Mouse (Mus musculus): ENCODE data around the gene Sp8. TPM values are rescaled to one million over a fixed set of nuclear protein-coding genes. Genes with fewer than 3 reads are reported as not detected.

Sp8 gene
- polyA plus RNA-seq, 1 experiment from 2014 or later, result 0.05 TPM

DNA sequence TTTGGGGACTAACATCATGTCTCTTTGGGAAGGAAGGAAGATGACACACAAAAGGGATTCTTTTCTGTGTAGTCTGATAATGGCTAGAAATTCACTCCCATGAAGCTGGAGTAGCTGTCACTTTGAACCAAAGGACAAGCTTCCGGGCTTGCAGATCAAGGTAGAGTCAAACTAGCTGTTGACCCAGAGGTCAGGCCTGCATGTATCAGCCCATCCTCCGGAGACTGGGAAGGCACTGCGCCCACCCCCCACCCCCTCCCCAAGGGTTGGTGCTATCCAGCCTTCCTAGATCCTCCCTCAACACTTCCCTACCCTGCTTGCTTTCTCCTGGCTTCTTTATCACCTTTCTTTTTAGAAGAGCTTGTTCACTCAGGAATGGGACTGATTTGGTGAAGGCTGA is 7.2 kb downstream of the Sp8 start:
- no peaks in the 10 kb centered on the region for H3K36me3 ChIP-seq (ENCODE audit: control insufficient read depth, insufficient read depth, low read length)
- H3K4me1 ChIP-seq (replicated peaks; ENCODE audit: control insufficient read depth, insufficient read depth, low read length), result no peaks in the 10 kb centered on the region; the same call in 1 of the 2 replicates
- H3K9me3 ChIP-seq (ENCODE audit: control insufficient read depth, low read length), result no peaks in the 10 kb centered on the region
- WGBS, result 1% methylated on average over 3 of the region's 3 CpGs
- DNase-seq (ENCODE audit: low spot score), result no peak
- no peak overlapping the region for H3K9ac ChIP-seq (ENCODE audit: low read depth, low read length)
- H3K4me3 ChIP-seq (ENCODE audit: low read depth, low read length), result no peak overlapping the region
- H3K27me3 ChIP-seq (replicated peaks; ENCODE audit: control insufficient read depth, insufficient read depth, low read length), result peaks cover 77% of the 10 kb centered on the region
- no peak for ATAC-seq (replicated peaks; ENCODE audit: low FRiP score)
- H3K27ac ChIP-seq (ENCODE audit: low read depth, low read length), result no peak overlapping the region
- H3K4me2 ChIP-seq, result no peak overlapping the region

DNA sequence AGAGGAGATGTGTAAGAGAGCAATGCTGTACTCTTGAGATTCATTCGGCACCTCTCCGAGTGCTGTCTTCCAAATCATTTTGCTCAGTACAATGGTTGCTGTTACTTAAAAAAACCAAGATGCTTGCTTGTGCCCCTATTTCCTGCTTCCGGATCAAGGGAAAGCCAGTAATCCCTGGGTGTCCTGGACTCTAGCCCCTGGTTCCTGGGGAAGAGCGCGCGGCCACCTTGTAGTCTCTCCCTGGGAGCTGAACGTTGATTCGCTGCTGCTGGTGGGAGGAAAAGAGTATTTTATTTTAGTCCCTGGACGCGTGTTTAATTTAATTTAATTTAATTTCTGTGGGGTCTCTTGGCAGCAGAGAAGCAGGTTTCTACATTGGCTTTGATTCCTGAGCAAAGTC is 8.3 kb downstream of the Sp8 start:
- DNase-seq (ENCODE audit: low spot score), result no peak
- 6% methylated on average over 10 of the region's 10 CpGs for whole genome bisulfite sequencing
- Histone ChIP-seq H3K9me3 (ENCODE audit: control insufficient read depth, low read length) (no peaks in the 10 kb centered on the region), H3K4me2 (peak overlapping the region; percentile 54), H3K9ac (ENCODE audit: low read depth, low read length) (no peak overlapping the region), H3K4me1 (replicated peaks; ENCODE audit: control insufficient read depth, insufficient read depth, low read length) (no peaks in the 10 kb centered on the region), H3K4me3 (ENCODE audit: low read depth, low read length) (peak overlapping the region; percentile 45), H3K27ac (ENCODE audit: low read depth, low read length) (no peak overlapping the region), H3K36me3 (ENCODE audit: control insufficient read depth, insufficient read depth, low read length) (no peaks in the 10 kb centered on the region), H3K27me3 (replicated peaks; ENCODE audit: control insufficient read depth, insufficient read depth, low read length) (peaks cover 66% of the 10 kb centered on the region)
- ATAC-seq (replicated peaks; ENCODE audit: low FRiP score), result no peak

DNA sequence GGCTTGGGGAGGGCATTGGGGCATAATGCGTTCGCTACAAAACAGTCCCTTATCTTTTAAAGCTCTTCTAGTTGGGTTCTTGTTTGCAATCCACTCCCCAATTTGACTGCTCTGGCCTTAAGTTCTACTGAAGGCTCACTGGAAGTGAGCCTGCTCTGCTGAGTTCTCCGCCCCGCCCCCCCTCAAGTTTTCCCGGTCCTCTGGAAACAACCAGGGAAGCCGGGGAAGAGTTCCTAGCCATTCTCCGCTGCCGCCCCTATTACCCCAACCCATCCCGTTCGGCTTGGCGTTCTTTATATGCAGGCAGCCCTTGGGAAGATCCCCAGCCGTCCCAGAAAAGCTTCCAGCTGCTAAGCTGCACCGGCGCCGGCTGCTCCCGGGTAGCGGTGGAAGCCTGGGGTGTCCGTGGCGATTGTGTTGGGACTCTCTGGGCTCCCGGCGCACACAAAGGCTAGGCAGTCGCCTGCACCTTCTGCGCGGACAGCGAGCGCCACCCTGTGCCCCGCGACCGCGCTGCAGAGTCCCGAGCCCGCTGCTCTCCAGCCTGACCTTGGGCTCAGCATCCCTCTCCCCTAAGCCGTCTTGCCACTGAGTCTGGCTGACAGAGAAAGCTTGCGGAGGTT is 8.8 kb downstream of the Sp8 start:
- no peak overlapping the region for H3K27ac ChIP-seq (ENCODE audit: low read depth, low read length)
- DNase-seq (ENCODE audit: low spot score), result peak; percentile 75
- WGBS, result under 1% methylated on average over 34 of the region's 34 CpGs

DNA sequence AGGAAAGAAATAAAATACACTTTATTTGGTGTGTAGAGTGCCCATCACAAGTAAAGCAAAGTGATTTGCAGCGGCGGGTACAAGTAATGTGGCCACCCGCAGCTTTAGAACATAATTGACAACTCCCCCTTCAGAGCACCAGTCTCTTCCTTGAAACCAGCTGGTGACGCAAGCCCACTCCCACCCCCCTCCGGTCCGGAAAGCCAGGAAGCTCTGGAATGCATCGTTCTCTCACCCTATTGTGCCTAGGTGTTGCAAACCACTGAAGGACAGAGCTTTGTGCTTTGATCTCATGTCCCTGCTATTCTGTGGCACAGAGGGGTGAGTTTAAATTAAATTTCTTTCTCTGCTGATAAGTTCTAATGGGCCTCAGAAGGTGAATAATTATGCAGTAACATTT is 10.0 kb downstream of the Sp8 start:
- Histone ChIP-seq H3K4me2 (no peak overlapping the region), H3K9me3 (ENCODE audit: control insufficient read depth, low read length) (no peaks in the 10 kb centered on the region), H3K4me3 (ENCODE audit: low read depth, low read length) (no peak overlapping the region), H3K27ac (ENCODE audit: low read depth, low read length) (no peak overlapping the region), H3K9ac (ENCODE audit: low read depth, low read length) (no peak overlapping the region), H3K27me3 (replicated peaks; ENCODE audit: control insufficient read depth, insufficient read depth, low read length) (peaks cover 49% of the 10 kb centered on the region), H3K36me3 (ENCODE audit: control insufficient read depth, insufficient read depth, low read length) (no peaks in the 10 kb centered on the region), H3K4me1 (replicated peaks; ENCODE audit: control insufficient read depth, insufficient read depth, low read length) (no peaks in the 10 kb centered on the region)
- no peak for DNase-seq (ENCODE audit: low spot score)
- no peak for ATAC-seq (replicated peaks; ENCODE audit: low FRiP score)
- 3% methylated on average over 7 of the region's 7 CpGs for WGBS

More for the DNA sequence above, 8.8 kb downstream of the Sp8 start:
- peak overlapping the region; percentile 45 for H3K4me3 ChIP-seq (ENCODE audit: low read depth, low read length)
- H3K9ac ChIP-seq (ENCODE audit: low read depth, low read length), result 0 out of 2 replicates have a peak overlapping the region, but pooled peaks have one; percentile 17
- peak overlapping the region; percentile 54 for H3K4me2 ChIP-seq
- no peaks in the 10 kb centered on the region for H3K4me1 ChIP-seq (replicated peaks; ENCODE audit: control insufficient read depth, insufficient read depth, low read length)
- H3K36me3 ChIP-seq (ENCODE audit: control insufficient read depth, insufficient read depth, low read length), result no peaks in the 10 kb centered on the region
- peaks cover 61% of the 10 kb centered on the region for H3K27me3 ChIP-seq (replicated peaks; ENCODE audit: control insufficient read depth, insufficient read depth, low read length)
- ATAC-seq (replicated peaks; ENCODE audit: low FRiP score), result peak; percentile 88
- no peaks in the 10 kb centered on the region for H3K9me3 ChIP-seq (ENCODE audit: control insufficient read depth, low read length)

DNA sequence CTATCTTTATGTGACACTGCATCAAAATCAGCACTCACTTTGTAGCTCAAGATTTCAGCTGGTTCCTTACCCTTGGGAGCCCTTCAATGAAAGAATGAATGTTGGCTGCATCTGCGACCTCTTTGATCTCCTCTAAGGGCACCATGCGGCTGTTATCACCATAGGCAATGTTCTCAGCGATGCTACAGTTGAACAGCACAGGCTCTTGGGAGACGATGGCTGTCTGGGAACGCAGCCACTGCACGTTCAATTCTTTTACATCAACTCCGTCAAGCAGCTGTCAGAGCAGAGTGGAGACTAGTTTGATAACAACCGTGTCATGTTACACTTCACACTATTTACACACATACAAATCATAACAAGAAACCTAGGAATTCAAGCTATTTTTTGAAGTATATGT is 26.5 kb downstream of the Sp8 start:
- Histone ChIP-seq H3K27ac (ENCODE audit: low read depth, low read length) (no peak overlapping the region), H3K4me3 (ENCODE audit: low read depth, low read length) (no peak overlapping the region), H3K4me1 (replicated peaks; ENCODE audit: control insufficient read depth, insufficient read depth, low read length) (no peaks in the 10 kb centered on the region), H3K4me2 (no peak overlapping the region), H3K9me3 (ENCODE audit: control insufficient read depth, low read length) (no peaks in the 10 kb centered on the region), H3K36me3 (ENCODE audit: control insufficient read depth, insufficient read depth, low read length) (no peaks in the 10 kb centered on the region), H3K9ac (ENCODE audit: low read depth, low read length) (no peak overlapping the region), H3K27me3 (replicated peaks; ENCODE audit: control insufficient read depth, insufficient read depth, low read length) (no peaks in the 10 kb centered on the region)
- no peak for ATAC-seq (replicated peaks; ENCODE audit: low FRiP score)
- 80% methylated on average over 8 of the region's 8 CpGs for WGBS
- DNase-seq (ENCODE audit: low spot score), result no peak

DNA sequence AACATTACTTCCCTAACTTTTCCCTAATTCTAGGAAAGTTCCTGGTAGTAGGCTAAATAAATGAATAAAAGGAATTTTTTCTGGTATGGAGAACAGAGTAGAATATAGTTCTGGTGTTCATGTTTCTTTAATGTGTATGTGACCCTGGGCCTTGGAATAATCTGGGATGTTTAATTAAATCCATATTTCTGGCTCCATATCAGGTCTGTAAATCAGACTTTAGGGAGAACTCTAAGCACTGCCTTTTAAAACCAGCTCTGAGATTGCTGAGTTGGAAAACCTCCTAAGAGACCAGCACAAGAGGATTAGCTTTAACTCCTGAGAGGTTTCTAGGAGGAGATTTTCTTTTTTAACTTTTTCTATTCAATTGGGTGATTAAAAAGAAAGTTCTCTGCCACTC is 36.7 kb downstream of the Sp8 start:
- Histone ChIP-seq H3K9me3 (ENCODE audit: control insufficient read depth, low read length) (no peaks in the 10 kb centered on the region), H3K27ac (ENCODE audit: low read depth, low read length) (no peak overlapping the region)
- no peak for ATAC-seq (replicated peaks; ENCODE audit: low FRiP score)

DNA sequence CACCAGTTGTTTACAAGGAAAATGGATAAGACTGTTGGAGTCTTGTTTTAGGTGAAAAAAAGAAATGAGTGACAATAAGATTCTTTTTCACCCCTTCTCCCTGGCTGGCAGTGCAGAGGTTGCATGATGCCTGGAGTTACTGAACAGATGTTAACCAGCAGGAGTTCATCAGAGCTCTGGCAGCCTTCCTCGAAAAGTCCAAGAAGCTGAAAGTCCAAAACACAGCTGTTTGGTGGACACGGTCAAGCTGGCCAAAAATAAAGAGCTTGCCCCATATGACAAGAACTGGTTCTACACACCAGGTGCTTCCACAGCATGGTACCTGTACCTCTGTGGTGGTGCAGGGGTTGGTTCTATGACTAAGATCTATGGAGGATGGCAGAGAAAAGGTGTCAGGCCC is 41.8 kb downstream of the Sp8 start:
- no peak for DNase-seq (ENCODE audit: low spot score)

More for the DNA sequence above, 36.7 kb downstream of the Sp8 start:
- Histone ChIP-seq H3K4me1 (replicated peaks; ENCODE audit: control insufficient read depth, insufficient read depth, low read length) (no peaks in the 10 kb centered on the region), H3K9ac (ENCODE audit: low read depth, low read length) (no peak overlapping the region), H3K27me3 (replicated peaks; ENCODE audit: control insufficient read depth, insufficient read depth, low read length) (no peaks in the 10 kb centered on the region), H3K4me2 (no peak overlapping the region), H3K36me3 (ENCODE audit: control insufficient read depth, insufficient read depth, low read length) (no peaks in the 10 kb centered on the region), H3K4me3 (ENCODE audit: low read depth, low read length) (no peak overlapping the region)
- no peak for DNase-seq (ENCODE audit: low spot score)

More for the DNA sequence above, 41.8 kb downstream of the Sp8 start:
- no peak overlapping the region for H3K27ac ChIP-seq (ENCODE audit: low read depth, low read length)
- no peaks in the 10 kb centered on the region for H3K4me1 ChIP-seq (replicated peaks; ENCODE audit: control insufficient read depth, insufficient read depth, low read length)
- WGBS, result 69% methylated on average over 2 of the region's 2 CpGs
- H3K4me3 ChIP-seq (ENCODE audit: low read depth, low read length), result no peak overlapping the region
- no peak overlapping the region for H3K9ac ChIP-seq (ENCODE audit: low read depth, low read length)
- H3K4me2 ChIP-seq, result no peak overlapping the region
- H3K27me3 ChIP-seq (replicated peaks; ENCODE audit: control insufficient read depth, insufficient read depth, low read length), result no peaks in the 10 kb centered on the region
- H3K36me3 ChIP-seq (ENCODE audit: control insufficient read depth, insufficient read depth, low read length), result no peaks in the 10 kb centered on the region
- no peaks in the 10 kb centered on the region for H3K9me3 ChIP-seq (ENCODE audit: control insufficient read depth, low read length)
- no peak for ATAC-seq (replicated peaks; ENCODE audit: low FRiP score)

Other genes starting within 250 kb of the Sp8 start
- not detected in 2 replicates for gene Abcb5, start 120.1 kb downstream of the Sp8 start, polyA plus RNA-seq (2014; fragmentation: Nextera tagmentation; extraction: Ambion mirVana)